Mouse (Mus musculus) hindbrain, embryonic 11.5 days (tissue): ENCODE measurements around the gene Rpp40. TPM values are rescaled to one million over a fixed set of nuclear protein-coding genes. Genes with fewer than 3 reads are reported as not detected.

Experiments used
- ATAC-seq: fragments of 200-750 bp; cut with Nextera tagmentation; 2 replicates; pipeline ENCODE4 v1.8.0; 2017; ENCODE audit warnings: mild to moderate bottlenecking, moderate TSS enrichment, moderate library complexity; ENCODE audit not compliant: low FRiP score
- DNase-seq: peaks from one replicate; pipeline ENCODE4 v3.0.0-alpha.2; 2015; ENCODE audit warnings: low spot score
- H3K27ac ChIP-seq: fragments of 300-500 bp; sonication (generic); 2 replicates; pipeline ENCODE4 v1.5.1; 2014; ENCODE audit warnings: mild to moderate bottlenecking, low read depth, low read length
- H3K27me3 ChIP-seq: fragments of 300-500 bp; sonication (generic); 2 replicates; pipeline ENCODE4 v1.6.1; 2014; ENCODE audit warnings: mild to moderate bottlenecking, low read length, moderate library complexity, mixed read lengths; ENCODE audit not compliant: control insufficient read depth, insufficient read depth
- H3K36me3 ChIP-seq: fragments of 300-500 bp; sonication (generic); 2 replicates; pipeline ENCODE4 v1.6.1; 2014; ENCODE audit warnings: mild to moderate bottlenecking, low read length, moderate library complexity, mixed read lengths; ENCODE audit not compliant: control insufficient read depth, insufficient read depth
- H3K4me1 ChIP-seq: fragments of 300-500 bp; sonication (generic); replicated peaks from 2 replicates; pipeline ENCODE4 v1.6.1; 2014; ENCODE audit warnings: low read length, mixed read lengths; ENCODE audit not compliant: control insufficient read depth, insufficient read depth
- H3K4me2 ChIP-seq: fragments of 300-500 bp; sonication (generic); replicated peaks from 2 replicates; pipeline ENCODE4 v1.6.1; 2014; ENCODE audit warnings: mild to moderate bottlenecking, low read depth, low read length
- H3K4me3 ChIP-seq: fragments of 300-500 bp; sonication (generic); 2 replicates; pipeline ENCODE4 v1.5.1; 2014; ENCODE audit warnings: low read depth, low read length
- H3K9ac ChIP-seq: fragments of 300-500 bp; sonication (generic); 2 replicates; pipeline ENCODE4 v1.6.1; 2014; ENCODE audit warnings: low read depth, low read length
- H3K9me3 ChIP-seq: fragments of 300-500 bp; sonication (generic); 2 replicates; pipeline ENCODE4 v1.6.1; 2016; ENCODE audit warnings: low read length; ENCODE audit not compliant: control insufficient read depth
- WGBS: fragments of 180-500 bp; shearing (Covaris S2); extraction: QIAGEN DNeasy Blood & Tissue Kit; methylation state at CpG from one replicate; pipeline ENCODE4 v1.1.7; 2014; 5-methylcytosine and 5-hydroxymethylcytosine counted together
- polyA plus RNA-seq: library from polyadenylated mRNA; unstranded; fragments of >200 nt; fragmentation: Nextera tagmentation; extraction: Ambion mirVana; gene quantifications from 2 replicates; pipeline ENCODE4 v1.2.1, GENCODE M21; 2014

The Rpp40 gene
- polyA plus RNA-seq, 1 experiment from 2014 or later, result 22.5 TPM

- ATAC-seq, result no peak
Observed at GRCm38 (mm10) chr13:35905378-35905777, 781 bp downstream of the Rpp40 start.

GRCm38 (mm10) chr13:35892866-35893265 is 13.3 kb downstream of the Rpp40 start:
- no peaks in the 10 kb centered on the region for H3K4me1 ChIP-seq
- no peaks in the 10 kb centered on the region for H3K36me3 ChIP-seq
- DNase-seq (no peak), ATAC-seq (no peak)
- H3K9ac ChIP-seq, result no peak overlapping the region
- H3K27me3 ChIP-seq, result no peaks in the 10 kb centered on the region
- WGBS, result 89% methylated on average over 3 of the region's 3 CpGs
- H3K27ac ChIP-seq, result no peak overlapping the region
- no peaks in the 10 kb centered on the region for H3K9me3 ChIP-seq
- no peak overlapping the region for H3K4me2 ChIP-seq
- H3K4me3 ChIP-seq, result no peak overlapping the region

More at GRCm38 (mm10) chr13:35905378-35905777, 781 bp downstream of the Rpp40 start:
- no peak for DNase-seq
- Histone ChIP-seq H3K27me3 (no peaks in the 10 kb centered on the region), H3K4me1 (no peaks in the 10 kb centered on the region), H3K9ac (peak overlapping the region; percentile 21; the same call in 1 of the 2 replicates), H3K4me3 (peak overlapping the region; percentile 58), H3K9me3 (no peaks in the 10 kb centered on the region), H3K27ac (no peak overlapping the region), H3K4me2 (peak overlapping the region; percentile 32), H3K36me3 (no peaks in the 10 kb centered on the region)
- 3% methylated on average over 13 of the region's 13 CpGs for WGBS

GRCm38 (mm10) chr13:35886121-35886725 is 19.9 kb downstream of the Rpp40 start:
- Histone ChIP-seq H3K27ac (no peak overlapping the region), H3K4me1 (no peaks in the 10 kb centered on the region), H3K4me2 (no peak overlapping the region), H3K27me3 (no peaks in the 10 kb centered on the region), H3K4me3 (no peak overlapping the region), H3K36me3 (no peaks in the 10 kb centered on the region), H3K9me3 (no peaks in the 10 kb centered on the region), H3K9ac (no peak overlapping the region)
- ATAC-seq, result no peak
- DNase-seq, result peak; percentile 60
- 45% methylated on average over 15 of the region's 15 CpGs for whole genome bisulfite sequencing

GRCm38 (mm10) chr13:35880555-35881046 is 25.6 kb downstream of the Rpp40 start:
- Histone ChIP-seq H3K9ac (no peak overlapping the region), H3K4me3 (no peak overlapping the region), H3K36me3 (no peaks in the 10 kb centered on the region), H3K4me2 (no peak overlapping the region), H3K27ac (no peak overlapping the region), H3K4me1 (no peaks in the 10 kb centered on the region), H3K27me3 (no peaks in the 10 kb centered on the region), H3K9me3 (no peaks in the 10 kb centered on the region)
- ATAC-seq, result no peak
- 82% methylated on average over 6 of the region's 6 CpGs for WGBS
- no peak for DNase-seq

- Histone ChIP-seq H3K9me3 (no peaks in the 10 kb centered on the region), H3K9ac (no peak overlapping the region), H3K27ac (no peak overlapping the region), H3K36me3 (no peaks in the 10 kb centered on the region), H3K4me2 (no peak overlapping the region), H3K4me3 (no peak overlapping the region), H3K27me3 (no peaks in the 10 kb centered on the region), H3K4me1 (no peaks in the 10 kb centered on the region)
- ATAC-seq (no peak), DNase-seq (no peak)
- 83% methylated on average over 5 of the region's 5 CpGs for WGBS
Observed at GRCm38 (mm10) chr13:35879519-35879918, 26.6 kb downstream of the Rpp40 start.

- no peaks in the 10 kb centered on the region for H3K4me1 ChIP-seq
- H3K27ac ChIP-seq, result no peak overlapping the region
- no peaks in the 10 kb centered on the region for H3K36me3 ChIP-seq
- H3K9ac ChIP-seq, result no peak overlapping the region
- no peak overlapping the region for H3K4me2 ChIP-seq
- no peak for ATAC-seq
- H3K27me3 ChIP-seq, result no peaks in the 10 kb centered on the region
- 51% methylated on average over 5 of the region's 5 CpGs for WGBS
- no peak overlapping the region for H3K4me3 ChIP-seq
- no peak for DNase-seq
- H3K9me3 ChIP-seq, result no peaks in the 10 kb centered on the region
Observed at GRCm38 (mm10) chr13:35879068-35879467, 27.1 kb downstream of the Rpp40 start.

GRCm38 (mm10) chr13:35878282-35878681 is 27.9 kb downstream of the Rpp40 start:
- H3K4me2 ChIP-seq, result no peak overlapping the region
- H3K4me1 ChIP-seq, result no peaks in the 10 kb centered on the region
- ATAC-seq, result no peak
- H3K9ac ChIP-seq, result no peak overlapping the region
- no peaks in the 10 kb centered on the region for H3K36me3 ChIP-seq
- H3K27me3 ChIP-seq, result no peaks in the 10 kb centered on the region
- WGBS, result 88% methylated on average over 1 of the region's 1 CpGs
- H3K27ac ChIP-seq, result no peak overlapping the region
- no peaks in the 10 kb centered on the region for H3K9me3 ChIP-seq
- no peak overlapping the region for H3K4me3 ChIP-seq
- DNase-seq, result no peak

- no peak overlapping the region for H3K9ac ChIP-seq
- H3K9me3 ChIP-seq, result no peaks in the 10 kb centered on the region
- H3K4me3 ChIP-seq, result no peak overlapping the region
- no peak overlapping the region for H3K27ac ChIP-seq
- no peak overlapping the region for H3K4me2 ChIP-seq
- WGBS, result 92% methylated on average over 5 of the region's 5 CpGs
- no peak for ATAC-seq
- H3K27me3 ChIP-seq, result no peaks in the 10 kb centered on the region
- no peaks in the 10 kb centered on the region for H3K36me3 ChIP-seq
- H3K4me1 ChIP-seq, result no peaks in the 10 kb centered on the region
- DNase-seq, result no peak
Observed at GRCm38 (mm10) chr13:35875396-35875795, 30.8 kb downstream of the Rpp40 start.

- H3K27ac ChIP-seq, result no peak overlapping the region
- no peaks in the 10 kb centered on the region for H3K36me3 ChIP-seq
- H3K27me3 ChIP-seq, result no peaks in the 10 kb centered on the region
- ATAC-seq (no peak), DNase-seq (no peak)
- H3K4me1 ChIP-seq, result no peaks in the 10 kb centered on the region
- H3K4me3 ChIP-seq, result no peak overlapping the region
- no peak overlapping the region for H3K4me2 ChIP-seq
- H3K9ac ChIP-seq, result no peak overlapping the region
- 89% methylated on average over 3 of the region's 3 CpGs for WGBS
- H3K9me3 ChIP-seq, result no peaks in the 10 kb centered on the region
Observed at GRCm38 (mm10) chr13:35871107-35871506, 35.1 kb downstream of the Rpp40 start.
